Mouse (Mus musculus) MEL (cell line): ENCODE measurements around the gene Gm20388.

Source experiments
- CHD2 ChIP-seq: IDR thresholded peaks from 2 replicates; pipeline ENCODE4 v1.6.1; 2011; ENCODE audit warnings: low read length, improper control_type of control experiment
- HCFC1 ChIP-seq: IDR thresholded peaks from 2 replicates; pipeline ENCODE4 v1.6.1; 2012; ENCODE audit warnings: low read depth, mild to moderate bottlenecking, inconsistent platforms, low read length, improper control_type of control experiment, moderate library complexity
- JUND ChIP-seq: IDR thresholded peaks from 2 replicates; pipeline ENCODE4 v1.6.1; 2011; ENCODE audit warnings: low read depth, mild to moderate bottlenecking, improper control_type of control experiment, low read length
- MAZ ChIP-seq: IDR thresholded peaks from 2 replicates; pipeline ENCODE4 v1.6.1; 2012; ENCODE audit warnings: low read depth, mild to moderate bottlenecking, inconsistent platforms, low read length, improper control_type of control experiment
- POLR2A ChIP-seq, 2 experiments: IDR thresholded peaks; 2 replicates each; pipeline ENCODE4 v1.6.1; 2011 to 2012; ENCODE audit warnings: low read length in 2 of 2, mild to moderate bottlenecking in 2 of 2, control low read depth in 1 of 2, improper control_type of control experiment in 1 of 2, low read depth in 1 of 2, moderate library complexity in 1 of 2; ENCODE audit not compliant: control insufficient read depth in 1 of 2, insufficient read depth in 1 of 2, poor library complexity in 1 of 2
- POLR2AphosphoS2 ChIP-seq: IDR thresholded peaks from 2 replicates; pipeline ENCODE4 v1.6.1; 2011; ENCODE audit warnings: low read length, improper control_type of control experiment
- POLR2AphosphoS5 ChIP-seq: IDR thresholded peaks from 2 replicates; pipeline ENCODE4 v1.6.1; 2012; ENCODE audit warnings: low read depth, borderline replicate concordance, mild to moderate bottlenecking, inconsistent platforms, low read length, moderate library complexity, mixed read lengths
- UBTF ChIP-seq: IDR thresholded peaks from 2 replicates; pipeline ENCODE4 v1.6.1; 2012; ENCODE audit warnings: low read depth, mild to moderate bottlenecking, inconsistent platforms, low read length, improper control_type of control experiment, moderate library complexity, borderline replicate concordance; ENCODE audit not compliant: insufficient read depth
- USF1 ChIP-seq: IDR thresholded peaks from 2 replicates; pipeline ENCODE4 v1.6.1; 2014; ENCODE audit warnings: low read depth, mild to moderate bottlenecking, inconsistent platforms, low read length, improper control_type of control experiment, moderate library complexity

GRCm38 (mm10) chr8:121111145-121111907, 1200.7 kb downstream of the Gm20388 start:
- TF ChIP-seq JUND (no peak), POLR2AphosphoS2 (no peak), POLR2AphosphoS5 (no peak), POLR2A (IDR thresholded peaks at IDR 0.05; ENCODE audit: control insufficient read depth in 1 of 2, insufficient read depth in 1 of 2, low read depth in 1 of 2, low read length in 2 of 2, poor library complexity in 1 of 2) (no peak), CHD2 (no peak), USF1 (no peak), HCFC1 (no peak; the same call in 1 of the 2 replicates), UBTF (no peak), MAZ (no peak; the same call in none of the 2 replicates)
